Mouse (Mus musculus): ENCODE results near the gene Atp1a1.

GRCm38 (mm10) chr3:101556712-101557111 is 47.8 kb downstream of the Atp1a1 start:
- TF ChIP-seq EP300 (IDR thresholded peaks at IDR 0.05; ENCODE audit: low read depth), result no peak
- TF ChIP-seq CTCF (IDR thresholded peaks at IDR 0.05; ENCODE audit: low read depth), result no peak

Data from liver, embryonic 14.5 days (tissue).